In genomic region chr3:137951819-137952218, GRCm38 (mm10) we compare ENCODE assay signal across 9 mouse cellular contexts. TPM values are rescaled to one million over a fixed set of nuclear protein-coding genes. Genes with fewer than 3 reads are reported as not detected.
DNase-seq lines count a peak whose midpoint lies in the region; ATAC-seq and TF ChIP-seq lines count a peak whose summit lies in the region.
"Had no signal": no experiment of that assay in that cellular context is flagged by ENCODE, and none has a peak within 500 bp of the region (broad histone marks: within the 10 kb centered on the region; RNA-seq: fewer than 3 reads in every experiment).

No protein-coding gene starts in this region.

- ATAC-seq in kidney, embryonic 14.5 days (ENCODE audit: low FRiP score, low TSS enrichment) = no peak
- peak; percentile 80 for ATAC-seq in erythroid progenitor cell, adult 5-6 weeks (replicated peaks; ENCODE audit: low FRiP score, poor library complexity, severe bottlenecking)
- peak; percentile 53 for ATAC-seq in liver, postnatal 0 days

- H3K27ac ChIP-seq in kidney, embryonic 14.5 days (ENCODE audit: low read depth, low read length) = peak overlapping the region; percentile 7; the same call in 1 of the 2 replicates
- H3K27ac ChIP-seq in liver, postnatal 0 days (ENCODE audit: low read depth) = peak overlapping the region; percentile 78

- H3K27me3 ChIP-seq in kidney, embryonic 14.5 days (ENCODE audit: control insufficient read depth, insufficient read depth, low read length) = no peaks in the 10 kb centered on the region
- H3K27me3 ChIP-seq in liver, postnatal 0 days (ENCODE audit: insufficient read depth, low read length) = no peaks in the 10 kb centered on the region
- H3K27me3 ChIP-seq: midbrain, embryonic 12.5 days had no signal

- peak; percentile 37; the same call in 1 of the 2 replicates for TF ChIP-seq EP300 in liver, postnatal 0 days (IDR thresholded peaks at IDR 0.05; ENCODE audit: low read depth)

- no peaks in the 10 kb centered on the region for H3K36me3 ChIP-seq in kidney, embryonic 14.5 days (ENCODE audit: control insufficient read depth, insufficient read depth, low read length)
- peaks cover 18% of the 10 kb centered on the region for H3K36me3 ChIP-seq in liver, postnatal 0 days (replicated peaks; ENCODE audit: insufficient read depth, low read length)
- H3K36me3 ChIP-seq: midbrain, embryonic 12.5 days had no signal

- H3K4me3 ChIP-seq in kidney, embryonic 14.5 days (ENCODE audit: low read length) = no peak overlapping the region
- no peak overlapping the region for H3K4me3 ChIP-seq in liver, postnatal 0 days (ENCODE audit: low read depth, low read length)
- H3K4me3 ChIP-seq: midbrain, embryonic 12.5 days had no signal

- H3K4me1 ChIP-seq in kidney, embryonic 14.5 days (ENCODE audit: control insufficient read depth, insufficient read depth, low read length) = peaks cover 13% of the 10 kb centered on the region
- peaks cover 85% of the 10 kb centered on the region for H3K4me1 ChIP-seq in liver, postnatal 0 days (ENCODE audit: insufficient read depth)

- WGBS in kidney, embryonic 14.5 days = 36% methylated on average over 7 of the region's 7 CpGs
- WGBS in liver, postnatal 0 days (ENCODE audit: insufficient replicate concordance) = 18% methylated on average over 7 of the region's 7 CpGs

- no peak for TF ChIP-seq CTCF in liver, postnatal 0 days (IDR thresholded peaks at IDR 0.05; ENCODE audit: low read depth)

- DNase-seq in kidney, adult 18-20 months = no peak
- peak; percentile 46 for DNase-seq in NIH3T3 (ENCODE audit: low read depth)
- peak; percentile 32 for DNase-seq in liver, postnatal 0 days
- no peak for DNase-seq in right cerebral cortex, adult 18-20 months
- no peak for DNase-seq in spleen, postnatal 4 days (ENCODE audit: low spot score in 2 of 2)
- DNase-seq in layer of hippocampus, postnatal 36 days = no peak

- no peak overlapping the region for H3K4me2 ChIP-seq in kidney, embryonic 14.5 days (replicated peaks; ENCODE audit: low read depth, low read length)
- H3K4me2 ChIP-seq in liver, postnatal 0 days (ENCODE audit: low read depth, low read length) = peak overlapping the region; percentile 47
- H3K4me2 ChIP-seq: midbrain, embryonic 12.5 days had no signal

- no peak overlapping the region for H3K9ac ChIP-seq in kidney, embryonic 14.5 days (ENCODE audit: low read depth, low read length)
- H3K9ac ChIP-seq in liver, postnatal 0 days (replicated peaks) = no peak overlapping the region
- H3K9ac ChIP-seq: midbrain, embryonic 12.5 days had no signal

- H3K9me3 ChIP-seq in kidney, embryonic 14.5 days (ENCODE audit: control insufficient read depth, low read length) = no peaks in the 10 kb centered on the region
- H3K9me3 ChIP-seq in liver, postnatal 0 days (ENCODE audit: low read length) = no peaks in the 10 kb centered on the region
- H3K9me3 ChIP-seq: midbrain, embryonic 12.5 days had no signal

RNA-seq across cellular contexts. Expression of gene Dapp1, which starts 29.5 kb away (rescaled TPM):
- polyA plus RNA-seq in kidney, embryonic 14.5 days (2014; fragmentation: Nextera tagmentation; extraction: Ambion mirVana) = 7.2 and 11.4 TPM in 2 replicates
- 22.3 and 27.7 TPM in 2 replicates for total RNA-seq in erythroid progenitor cell, adult 5-6 weeks (2015; ENCODE audit: low replicate concordance)
- total RNA-seq in erythroid progenitor cell, adult 5-6 weeks (2017; ENCODE audit: low replicate concordance) = 26.3 TPM in 2 replicates
- 9.6 and 10.3 TPM in 2 replicates for polyA plus RNA-seq in liver, postnatal 0 days (2015; fragmentation: Nextera tagmentation; extraction: Ambion mirVana)
- 1 to 10 TPM; 4.4 to 7.0 TPM for total RNA-seq in layer of hippocampus, postnatal 36 days (2021)

RNA-seq across cellular contexts. Expression of gene Lamtor3, which starts 33.5 kb away (rescaled TPM):
- 111 TPM in 2 replicates for polyA plus RNA-seq in kidney, embryonic 14.5 days (2014; fragmentation: Nextera tagmentation; extraction: Ambion mirVana)
- total RNA-seq in erythroid progenitor cell, adult 5-6 weeks (2015; ENCODE audit: low replicate concordance) = 75.0 and 88.0 TPM in 2 replicates
- total RNA-seq in erythroid progenitor cell, adult 5-6 weeks (2017; ENCODE audit: low replicate concordance) = 58.6 and 69.3 TPM in 2 replicates
- 44.3 and 46.5 TPM in 2 replicates for polyA plus RNA-seq in liver, postnatal 0 days (2015; fragmentation: Nextera tagmentation; extraction: Ambion mirVana)
- total RNA-seq in layer of hippocampus, postnatal 36 days (2021) = 10 to 100 TPM; 64.8 to 65.3 TPM

Comparison
In these comparisons a context has a peak if more than half of its experiments do, and no peak if none do; other contexts are left out.
1. DNase-seq: peak in NIH3T3 (single experiment) and liver, postnatal 0 days (single experiment); none in kidney, adult 18-20 months (single experiment), right cerebral cortex, adult 18-20 months (single experiment), spleen, postnatal 4 days (0 of 2) and layer of hippocampus, postnatal 36 days (0 of 2).